Mouse (Mus musculus) ES-Bruce4 (cell line): ENCODE data around the gene Tex29. TPM values are rescaled to one million over a fixed set of nuclear protein-coding genes. Genes with fewer than 3 reads are reported as not detected.

Experiments
- H3K27ac ChIP-seq: 2 replicates; pipeline ENCODE4 v1.5.1; 2012; ENCODE audit warnings: low read length, inconsistent platforms; ENCODE audit not compliant: insufficient read depth
- H3K27me3 ChIP-seq: 2 replicates; pipeline ENCODE4 v1.6.1; 2012; ENCODE audit warnings: mild to moderate bottlenecking, low read length, inconsistent platforms; ENCODE audit not compliant: control insufficient read depth, poor library complexity, insufficient read depth, severe bottlenecking
- H3K36me3 ChIP-seq: 2 replicates; pipeline ENCODE4 v1.6.1; 2012; ENCODE audit warnings: inconsistent platforms, mild to moderate bottlenecking, low read length, moderate library complexity; ENCODE audit not compliant: control insufficient read depth, poor library complexity, insufficient read depth, severe bottlenecking
- H3K4me1 ChIP-seq: one replicate; pipeline ENCODE4 v1.8.1; 2011; ENCODE audit warnings: low read length; ENCODE audit not compliant: control insufficient read depth, insufficient read depth
- H3K4me3 ChIP-seq: 2 replicates; pipeline ENCODE4 v1.5.1; 2011; ENCODE audit warnings: low read depth, mild to moderate bottlenecking, low read length
- H3K9ac ChIP-seq: 2 replicates; pipeline ENCODE4 v1.6.1; 2012; ENCODE audit warnings: low read depth, mild to moderate bottlenecking, inconsistent platforms; ENCODE audit not compliant: poor library complexity, severe bottlenecking
- H3K9me3 ChIP-seq: replicated peaks from 2 replicates; pipeline ENCODE4 v1.6.1; 2012; ENCODE audit warnings: mild to moderate bottlenecking, low read length, inconsistent platforms; ENCODE audit not compliant: control insufficient read depth, poor library complexity, insufficient read depth, severe bottlenecking
- CTCF ChIP-seq: IDR thresholded peaks from one replicate; pipeline ENCODE4 v1.8.1; 2011; ENCODE audit warnings: low read depth, low read length
- EP300 ChIP-seq: IDR thresholded peaks from 2 replicates; pipeline ENCODE4 v1.6.1; 2011; ENCODE audit warnings: low read depth, low read length; ENCODE audit not compliant: insufficient read depth
- POLR2A ChIP-seq: IDR thresholded peaks from one replicate; pipeline ENCODE4 v1.8.1; 2011; ENCODE audit warnings: low read length; ENCODE audit not compliant: insufficient read depth
- polyA plus RNA-seq: library from polyadenylated mRNA; stranded (reverse); fragments of >200 nt; gene quantifications from 2 replicates; pipeline ENCODE4 v1.2.4, GENCODE M21; 2011; ENCODE audit warnings: low read depth; ENCODE audit not compliant: missing spikeins, insufficient read depth, insufficient read length

Tex29 gene
- polyA plus RNA-seq, 1 experiment = not detected

- no peak for TF ChIP-seq EP300
- no peak for TF ChIP-seq POLR2A
- no peak for TF ChIP-seq CTCF
- no peak overlapping the region for H3K9ac ChIP-seq
- H3K9me3 ChIP-seq = no peaks in the 10 kb centered on the region
- no peak overlapping the region for H3K4me3 ChIP-seq
- peaks cover 8% of the 10 kb centered on the region; the same call in 1 of the 2 replicates for H3K36me3 ChIP-seq
- no peak overlapping the region for H3K27ac ChIP-seq
- H3K4me1 ChIP-seq = no peaks in the 10 kb centered on the region
- no peaks in the 10 kb centered on the region for H3K27me3 ChIP-seq
Measured at GRCm38 (mm10) chr8:11833157-11833556, 7.1 kb upstream of the Tex29 start.

DNA sequence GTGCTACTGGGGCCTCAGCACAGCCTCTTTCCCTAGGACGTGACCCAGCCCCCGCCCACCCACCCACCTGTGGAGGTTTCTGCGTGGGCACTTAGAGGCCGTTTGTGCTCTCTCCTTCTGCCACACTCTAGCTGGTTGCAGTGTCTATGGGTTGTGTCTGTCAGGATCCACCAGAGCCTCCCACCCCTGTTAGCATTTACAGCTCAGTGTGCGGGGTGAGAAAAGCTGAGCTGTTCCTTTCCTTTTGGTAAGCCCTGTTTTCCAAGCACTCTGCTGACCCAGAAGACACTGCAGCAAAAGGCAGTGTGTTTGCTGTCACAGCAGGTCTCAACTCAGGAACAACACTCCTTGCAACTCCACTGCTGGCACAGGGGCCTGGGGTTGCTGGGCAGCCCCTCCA, 6.1 kb upstream of the Tex29 start:
- Histone ChIP-seq H3K27me3 (no peaks in the 10 kb centered on the region), H3K27ac (no peak overlapping the region), H3K9me3 (no peaks in the 10 kb centered on the region), H3K9ac (no peak overlapping the region), H3K4me1 (no peaks in the 10 kb centered on the region), H3K36me3 (peaks cover 8% of the 10 kb centered on the region; the same call in 1 of the 2 replicates), H3K4me3 (no peak overlapping the region)
- TF ChIP-seq CTCF (no peak), POLR2A (no peak), EP300 (no peak)

DNA sequence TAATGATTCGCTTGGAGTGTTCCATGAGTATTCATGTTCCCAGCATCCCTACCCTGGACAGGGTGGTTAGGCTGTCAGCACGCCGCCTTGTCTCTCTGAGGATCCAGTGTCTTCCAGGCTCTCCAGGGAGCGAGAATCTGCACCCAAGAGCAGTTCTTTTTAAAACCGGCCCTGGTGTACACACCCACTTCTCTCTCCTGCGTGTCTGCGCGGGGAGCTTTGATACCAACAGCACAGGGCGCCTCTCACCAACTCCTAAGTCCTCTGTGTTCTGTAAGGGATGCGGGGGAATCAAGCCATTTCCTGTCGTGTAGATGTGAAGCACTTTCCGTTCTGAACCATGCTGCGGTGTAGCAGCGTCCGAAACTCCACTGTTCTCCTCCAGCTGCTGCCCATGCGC, 5.6 kb upstream of the Tex29 start:
- Histone ChIP-seq H3K4me3 (no peak overlapping the region), H3K36me3 (peaks cover 8% of the 10 kb centered on the region; the same call in 1 of the 2 replicates), H3K27ac (no peak overlapping the region), H3K9ac (no peak overlapping the region), H3K9me3 (no peaks in the 10 kb centered on the region), H3K27me3 (no peaks in the 10 kb centered on the region), H3K4me1 (no peaks in the 10 kb centered on the region)
- TF ChIP-seq POLR2A (no peak), CTCF (no peak), EP300 (no peak)

- Histone ChIP-seq H3K9ac (no peak overlapping the region), H3K9me3 (no peaks in the 10 kb centered on the region), H3K27ac (no peak overlapping the region), H3K36me3 (no peaks in the 10 kb centered on the region), H3K4me3 (no peak overlapping the region), H3K4me1 (no peaks in the 10 kb centered on the region), H3K27me3 (no peaks in the 10 kb centered on the region)
- TF ChIP-seq EP300 = no peak
- no peak for TF ChIP-seq POLR2A
- TF ChIP-seq CTCF = no peak
Measured at GRCm38 (mm10) chr8:11841571-11841970, 1.3 kb downstream of the Tex29 start.

GRCm38 (mm10) chr8:11842757-11843156, 2.5 kb downstream of the Tex29 start:
- H3K9ac ChIP-seq = no peak overlapping the region
- H3K36me3 ChIP-seq = no peaks in the 10 kb centered on the region
- TF ChIP-seq EP300 (no peak), CTCF (no peak), POLR2A (no peak)
- no peak overlapping the region for H3K4me3 ChIP-seq
- H3K9me3 ChIP-seq = no peaks in the 10 kb centered on the region
- H3K27ac ChIP-seq = no peak overlapping the region
- H3K27me3 ChIP-seq = no peaks in the 10 kb centered on the region
- H3K4me1 ChIP-seq = no peaks in the 10 kb centered on the region

- H3K4me1 ChIP-seq = no peaks in the 10 kb centered on the region
- no peak overlapping the region for H3K9ac ChIP-seq
- no peak overlapping the region for H3K4me3 ChIP-seq
- H3K9me3 ChIP-seq = no peaks in the 10 kb centered on the region
- H3K27ac ChIP-seq = no peak overlapping the region
- no peaks in the 10 kb centered on the region for H3K27me3 ChIP-seq
- TF ChIP-seq EP300 (no peak), CTCF (no peak), POLR2A (no peak)
- H3K36me3 ChIP-seq = no peaks in the 10 kb centered on the region
Measured at GRCm38 (mm10) chr8:11843677-11844315, 3.5 kb downstream of the Tex29 start.
